Mouse (Mus musculus) cerebellum, postnatal 10 days (tissue): ENCODE results near the gene Cct4.

Experiments
- DNase-seq, 2 experiments: peaks; one replicate each; pipeline ENCODE4 v3.0.0; 2021; ENCODE audit warnings: mixed read lengths in 2 of 2

Gene Cct4

DNA sequence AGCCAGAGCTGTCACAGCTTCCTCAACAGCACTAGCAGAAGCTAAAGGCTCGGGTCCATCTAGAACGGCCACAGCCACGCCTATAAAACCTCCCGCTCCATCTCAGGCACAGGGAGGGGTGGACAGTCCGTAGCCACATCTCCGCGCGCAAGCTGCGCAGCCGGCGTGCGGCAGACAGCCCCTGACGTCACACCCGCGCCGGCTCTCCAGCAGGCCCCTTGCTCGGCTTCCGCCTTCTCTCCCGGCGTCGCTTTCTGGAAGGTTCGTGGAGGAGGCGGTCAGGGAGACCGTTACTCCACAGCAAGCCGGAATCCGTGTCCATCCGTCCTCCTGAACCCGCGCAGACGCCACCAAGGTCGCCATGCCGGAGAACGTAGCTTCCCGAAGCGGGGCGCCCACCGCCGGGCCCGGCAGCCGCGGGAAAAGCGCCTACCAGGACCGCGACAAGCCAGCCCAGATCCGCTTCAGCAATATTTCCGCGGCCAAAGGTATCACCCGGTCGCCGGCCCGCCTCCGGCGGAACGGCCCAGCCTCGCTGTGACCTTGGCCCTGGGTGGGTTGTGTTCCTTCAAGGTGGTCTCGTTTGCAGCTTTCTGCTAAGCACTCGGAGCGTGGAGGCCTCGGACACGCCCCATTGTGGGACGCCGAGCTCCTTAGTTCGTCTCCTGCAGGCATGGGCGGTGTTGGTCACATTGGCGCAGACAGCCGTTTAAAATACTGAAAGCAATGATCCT lies at the start of gene Cct4:
Cct4 (plus strand) TSS at position 127 of the 734 bp plus-strand sequence.
- DNase-seq = peak; percentile 96 to 98

DNA sequence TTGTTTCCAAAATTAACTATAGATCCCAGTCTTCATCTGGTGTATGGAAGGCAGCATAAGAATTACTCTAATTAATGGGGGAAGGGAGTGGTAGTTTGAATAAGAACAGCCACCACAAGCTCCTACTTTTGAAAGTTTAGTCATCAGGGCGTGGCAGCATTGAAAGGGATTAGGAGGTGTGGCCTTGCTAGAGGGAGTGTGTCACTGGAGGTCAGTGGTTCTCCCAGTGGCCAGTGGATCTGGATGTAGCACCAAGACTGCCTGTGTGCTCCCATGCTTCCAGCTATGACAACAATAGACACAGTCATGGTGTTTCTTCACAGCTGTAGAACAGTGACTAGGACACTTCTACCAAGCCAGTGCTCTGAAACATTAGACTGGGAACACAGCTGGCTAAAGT lies 41.2 kb upstream of the Cct4 start:
- DNase-seq = no peak

GRCm38 (mm10) chr11:22950131-22950530 lies 40.2 kb upstream of the Cct4 start:
- DNase-seq = no peak

- no peak for DNase-seq
Measured at GRCm38 (mm10) chr11:22952668-22953067, 37.7 kb upstream of the Cct4 start.

- DNase-seq = no peak
Measured at GRCm38 (mm10) chr11:22956346-22956745, 34.0 kb upstream of the Cct4 start.

GRCm38 (mm10) chr11:22956830-22957229 lies 33.5 kb upstream of the Cct4 start:
- DNase-seq = peak; percentile 55 to 74

DNA sequence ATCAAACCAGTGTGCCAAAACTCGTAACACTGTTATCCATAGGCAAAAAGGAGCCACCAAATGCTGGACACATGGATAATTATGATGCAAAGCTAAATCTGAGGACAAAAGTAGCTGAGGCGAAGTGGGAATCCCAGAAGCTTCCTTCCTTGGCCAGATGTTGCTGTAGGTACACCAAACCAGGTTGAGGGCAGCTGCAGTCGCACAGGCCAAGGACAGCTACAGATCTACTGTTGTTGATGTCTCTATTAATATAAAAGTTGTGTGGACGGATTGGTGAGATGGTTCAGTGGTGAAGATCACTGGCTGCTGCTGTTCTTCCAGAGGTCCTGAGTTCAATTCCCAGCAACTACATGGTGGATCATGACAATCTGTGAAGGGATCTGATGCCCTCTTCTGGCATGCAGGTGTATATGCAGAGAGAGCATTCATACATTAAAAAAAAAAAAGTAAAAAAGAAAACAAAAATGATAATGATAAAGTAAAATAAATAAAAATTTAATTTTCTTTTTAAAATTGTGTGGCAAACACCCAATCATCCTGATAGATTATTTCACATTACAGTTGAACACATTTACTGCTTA lies 32.4 kb upstream of the Cct4 start:
- DNase-seq = no peak

DNA sequence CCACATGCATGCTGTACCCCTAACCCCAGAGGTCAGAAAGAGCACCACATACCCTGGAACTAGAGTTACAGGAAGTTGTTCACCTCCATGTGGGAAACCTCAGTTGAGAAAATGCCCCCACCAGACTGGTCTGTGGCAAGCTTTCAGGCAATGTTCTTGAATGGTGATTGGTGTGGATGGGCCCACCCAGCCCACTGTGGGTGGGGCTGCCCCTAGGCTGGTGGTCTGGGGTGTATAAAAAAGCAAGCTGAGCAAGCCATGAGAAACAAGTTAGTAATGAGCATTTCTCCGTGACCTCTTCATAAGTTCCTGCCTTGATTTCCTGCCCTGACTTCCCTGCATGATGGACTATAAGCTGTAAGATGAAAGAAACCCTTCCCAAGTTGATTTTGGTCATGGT lies 28.2 kb upstream of the Cct4 start:
- DNase-seq = no peak

DNA sequence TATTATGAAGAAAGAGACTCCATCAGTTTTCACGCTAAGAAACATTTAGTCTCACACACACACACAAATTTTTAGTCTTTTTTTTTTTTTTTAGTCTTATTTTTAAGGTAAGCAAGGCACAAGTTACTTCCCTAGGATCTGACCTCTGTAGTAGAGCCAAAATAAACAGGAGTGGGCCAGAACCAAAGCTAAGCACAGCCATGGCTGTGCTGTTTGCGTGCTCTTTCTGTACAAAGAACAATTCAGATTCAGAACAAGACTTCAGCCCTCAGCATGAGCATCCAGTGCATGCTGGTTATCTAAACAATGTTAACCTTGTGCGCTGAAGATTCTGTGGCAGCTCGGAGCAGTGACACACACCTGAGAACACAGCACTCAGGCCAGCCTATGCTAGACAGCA lies 25.9 kb upstream of the Cct4 start:
- no peak for DNase-seq

- DNase-seq = no peak
Measured at GRCm38 (mm10) chr11:22965503-22965902, 24.8 kb upstream of the Cct4 start.

DNA sequence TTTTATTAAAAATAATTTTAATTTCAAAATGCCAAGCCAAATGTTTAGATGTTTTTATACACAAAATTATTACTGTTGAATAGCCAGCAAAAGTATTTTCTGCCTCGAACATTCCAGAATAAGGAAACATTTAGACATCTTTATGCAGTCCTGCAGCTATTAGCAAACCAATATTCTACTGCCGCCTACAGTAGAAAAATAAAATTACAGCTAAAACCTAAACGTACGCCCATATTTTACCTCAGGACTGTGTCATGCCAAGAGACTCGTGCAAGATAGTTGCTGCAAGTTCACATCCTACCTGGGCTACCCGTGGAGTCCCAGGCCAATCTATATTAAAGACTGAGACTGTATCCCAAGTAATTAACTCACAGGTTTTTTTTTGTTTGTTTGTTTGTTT lies 20.8 kb upstream of the Cct4 start:
- DNase-seq = peak in 1 of 2 experiments; percentile 62

DNA sequence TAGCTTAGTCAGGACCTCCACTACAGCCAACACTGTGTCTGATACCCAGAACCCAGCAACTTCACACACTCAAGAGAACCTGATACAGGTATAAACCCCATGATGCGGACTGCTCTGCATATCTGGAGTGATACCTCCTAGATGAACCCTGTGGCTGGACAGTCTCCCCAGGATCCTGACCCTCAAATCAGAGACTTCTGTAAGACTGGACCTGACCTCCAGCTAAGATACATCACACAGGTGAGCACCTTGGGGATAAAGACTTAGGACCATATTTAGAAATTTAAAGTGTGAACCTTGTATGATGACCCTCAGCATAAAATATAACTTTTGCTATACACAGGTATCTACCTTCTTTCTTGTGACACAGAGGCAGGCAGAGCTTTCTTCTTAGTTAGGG lies 19.8 kb upstream of the Cct4 start:
- no peak for DNase-seq

DNA sequence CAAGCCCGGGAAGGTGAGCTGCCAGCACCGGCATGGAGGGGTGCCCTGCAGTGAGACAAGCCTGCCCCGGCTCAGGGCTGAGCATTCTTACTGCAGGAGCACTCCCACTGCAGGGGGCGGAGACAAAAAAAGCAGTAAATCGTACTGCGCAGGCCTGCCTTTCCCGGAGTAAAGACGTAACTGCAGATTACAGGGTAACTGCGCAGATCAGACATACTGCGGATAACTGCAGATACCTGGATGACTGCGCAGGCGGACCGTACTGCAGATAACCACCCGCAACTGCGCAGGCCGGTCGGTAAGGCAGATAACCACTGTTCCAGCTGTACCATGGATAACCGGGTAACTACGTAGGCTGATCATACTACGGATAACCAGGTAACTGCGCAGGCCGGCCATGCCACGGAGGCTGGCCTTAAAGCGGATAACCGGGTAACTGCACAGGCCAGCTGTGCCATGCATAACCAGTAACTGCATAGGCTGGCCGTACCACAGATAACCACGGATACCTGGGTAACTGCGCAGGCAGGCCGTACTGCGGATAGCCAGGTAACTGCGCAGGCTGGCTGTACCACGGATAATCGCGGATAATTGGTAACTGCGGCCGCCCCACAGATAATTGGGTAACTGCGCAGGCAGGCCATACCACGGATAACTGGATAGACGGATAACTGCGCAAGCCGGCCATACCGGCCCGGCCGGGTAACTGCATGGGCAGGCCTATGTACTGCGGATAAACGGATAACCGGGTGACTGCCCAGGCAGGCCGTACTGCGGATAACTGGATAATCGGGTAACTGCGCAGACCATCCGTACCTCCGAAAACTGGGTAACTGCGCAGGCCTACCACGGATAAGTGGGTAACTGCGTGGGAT lies 18.2 kb upstream of the Cct4 start, which contains the start of gene Zrsr1:
Zrsr1 (plus strand) TSS at position 171 of the 875 bp plus-strand sequence.
- DNase-seq = peak; percentile 71 to 78

- DNase-seq = peak; percentile 83 to 85
Measured at GRCm38 (mm10) chr11:22972746-22973526, 17.4 kb upstream of the Cct4 start.

- peak in 1 of 2 experiments; percentile 28 for DNase-seq
Measured at GRCm38 (mm10) chr11:22973599-22973998, 16.7 kb upstream of the Cct4 start.

GRCm38 (mm10) chr11:22978215-22978614 lies 12.1 kb upstream of the Cct4 start:
- DNase-seq = peak; percentile 28 to 35

DNA sequence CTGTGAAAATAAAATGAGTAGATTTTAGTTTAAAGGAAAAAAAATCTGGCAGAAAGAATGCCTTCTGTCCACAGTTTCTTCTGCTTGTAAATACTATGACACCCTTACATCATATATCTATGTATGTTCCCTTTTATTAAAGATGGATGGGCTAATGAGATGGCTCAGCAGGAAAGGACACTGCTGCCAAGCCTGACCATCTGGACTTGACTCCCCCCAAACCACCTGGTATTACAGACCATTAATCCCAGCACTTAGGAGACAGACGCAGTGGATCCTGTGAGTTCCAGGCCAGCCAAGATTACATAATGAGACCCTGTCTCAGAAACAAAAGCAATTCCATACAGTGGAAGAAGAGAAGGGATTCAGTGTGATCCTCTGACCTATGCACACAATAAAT lies 11.6 kb upstream of the Cct4 start:
- DNase-seq = peak; percentile 87 to 90

GRCm38 (mm10) chr11:22979221-22979620 lies 11.1 kb upstream of the Cct4 start:
- no peak for DNase-seq

DNA sequence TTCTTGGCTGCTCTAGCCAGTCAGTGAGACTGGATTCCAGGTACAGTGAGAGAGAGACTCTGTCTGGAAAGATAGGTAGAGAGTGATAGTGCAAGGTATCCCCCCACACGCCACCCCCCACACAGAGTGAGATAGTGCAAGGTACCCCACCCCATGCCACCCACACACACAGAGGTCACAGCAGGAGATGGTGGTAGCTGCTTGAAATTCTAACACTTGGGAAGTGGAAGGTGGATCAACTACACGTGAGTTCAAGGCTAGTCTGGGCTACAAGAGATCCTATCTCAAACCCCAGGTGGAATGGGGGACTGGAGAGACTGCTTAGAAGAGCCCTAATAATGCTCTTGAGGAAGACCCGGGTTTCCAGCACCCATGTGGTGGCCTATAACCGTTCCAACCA lies 9.3 kb upstream of the Cct4 start:
- DNase-seq = peak in 1 of 2 experiments; percentile 17

DNA sequence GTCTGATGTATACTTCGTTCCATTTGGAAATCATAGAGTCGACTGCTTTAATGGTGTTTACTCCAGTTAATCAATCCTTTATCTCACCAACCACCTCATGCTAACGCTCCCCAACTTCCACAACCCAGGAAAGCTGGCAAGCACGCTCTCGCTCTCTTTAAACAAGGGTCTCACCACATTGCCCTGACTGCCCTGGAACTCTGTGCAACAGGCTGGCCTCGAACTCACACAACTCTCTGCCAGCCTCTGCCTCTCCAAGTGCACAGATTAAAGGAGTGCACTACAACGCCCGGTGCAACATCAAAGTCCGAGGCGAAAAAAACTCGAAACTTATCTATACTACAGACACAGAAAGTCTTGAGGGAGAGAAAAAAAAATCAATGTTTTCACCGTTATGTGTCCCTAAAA lies 8.8 kb upstream of the Cct4 start:
- DNase-seq = peak in 1 of 2 experiments; percentile 32

GRCm38 (mm10) chr11:22981984-22982757 lies 8.1 kb upstream of the Cct4 start, which contains the start of the genes Gm28048 and Commd1:
Gene Gm28048 (minus strand): TSS chr11:22982090.
Gene Commd1 (minus strand): TSS chr11:22982382.
- peak; percentile 99 for DNase-seq

- no peak for DNase-seq
Measured at GRCm38 (mm10) chr11:22982846-22983245, 7.5 kb upstream of the Cct4 start.
